Mouse (Mus musculus): ENCODE results near the gene Sephs1. TPM values are rescaled to one million over a fixed set of nuclear protein-coding genes. Genes with fewer than 3 reads are reported as not detected.
A peak's percentile ranks its signal among the peaks of the same experiment; 100 is the strongest.
"Not testable (repeated sequence)": the region's sequence is repeated elsewhere in the genome, so short reads cannot be mapped to it uniquely, and the experiment has no call there.

Gene Sephs1
- polyA plus RNA-seq, 1 experiment from 2014 or later, result 24.1 TPM

DNA sequence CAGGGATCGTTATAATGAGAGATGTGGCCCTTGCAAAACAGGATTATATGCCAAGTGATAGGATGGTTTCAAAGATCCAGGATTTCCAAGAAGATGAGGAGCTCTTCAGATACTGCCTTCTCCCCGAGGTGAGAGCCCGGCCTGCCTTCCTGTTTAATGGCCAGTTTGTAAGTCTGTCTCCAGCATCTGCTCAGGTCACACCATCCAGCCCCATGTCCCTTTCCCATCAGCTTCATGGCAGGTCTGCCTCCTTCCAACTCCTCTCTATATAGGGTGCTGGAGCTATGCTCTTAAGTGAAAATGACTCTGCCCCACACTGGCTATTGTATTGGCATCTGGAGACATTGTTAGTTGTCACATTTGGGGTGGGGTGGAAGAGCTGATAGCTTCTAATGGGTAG is 46.0 kb downstream of the Sephs1 start:
- no peak overlapping the region for H3K9ac ChIP-seq (ENCODE audit: low read depth, low read length)
- H3K4me2 ChIP-seq (replicated peaks; ENCODE audit: low read depth), result no peak overlapping the region
- no peaks in the 10 kb centered on the region for H3K9me3 ChIP-seq (ENCODE audit: control insufficient read depth)
- WGBS, result 90% methylated on average over 3 of the region's 3 CpGs
- H3K27me3 ChIP-seq (replicated peaks; ENCODE audit: control insufficient read depth, insufficient read depth, low read length), result no peaks in the 10 kb centered on the region
- no peaks in the 10 kb centered on the region for H3K4me1 ChIP-seq (replicated peaks; ENCODE audit: control insufficient read depth, insufficient read depth, low read length)
- no peak overlapping the region for H3K27ac ChIP-seq (ENCODE audit: low read depth, low read length)
- no peak overlapping the region for H3K4me3 ChIP-seq (ENCODE audit: low read depth, low read length)
- no peak for TF ChIP-seq CTCF (IDR thresholded peaks at IDR 0.05; ENCODE audit: low read depth)
- peaks cover 61% of the 10 kb centered on the region for H3K36me3 ChIP-seq (ENCODE audit: control insufficient read depth, insufficient read depth)
- ATAC-seq, result no peak

DNA sequence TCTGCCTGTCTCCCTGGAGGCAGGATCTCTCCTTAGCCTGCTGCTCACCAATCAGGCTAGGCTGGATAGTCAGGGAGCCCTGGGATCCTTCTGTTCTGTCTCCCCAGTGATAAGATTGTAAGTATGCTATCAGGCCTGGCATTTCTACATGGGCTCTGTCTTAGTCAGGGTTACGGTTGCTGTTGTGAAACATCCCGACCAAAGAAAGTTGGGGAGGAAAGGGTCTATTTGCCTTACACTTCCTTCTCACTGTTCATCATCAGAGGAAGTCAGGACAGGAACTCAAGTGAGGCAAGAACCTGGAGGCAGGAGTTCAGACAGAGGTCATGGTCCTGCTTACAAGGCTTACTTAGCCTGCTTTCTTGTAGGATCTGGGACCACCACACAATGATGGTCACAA is 47.9 kb downstream of the Sephs1 start:
- Histone ChIP-seq H3K4me2 (replicated peaks; ENCODE audit: low read depth) (no peak overlapping the region), H3K27me3 (replicated peaks; ENCODE audit: control insufficient read depth, insufficient read depth, low read length) (no peaks in the 10 kb centered on the region), H3K4me1 (replicated peaks; ENCODE audit: control insufficient read depth, insufficient read depth, low read length) (no peaks in the 10 kb centered on the region), H3K27ac (ENCODE audit: low read depth, low read length) (no peak overlapping the region), H3K9ac (ENCODE audit: low read depth, low read length) (no peak overlapping the region), H3K9me3 (ENCODE audit: control insufficient read depth) (no peaks in the 10 kb centered on the region), H3K36me3 (ENCODE audit: control insufficient read depth, insufficient read depth) (peaks cover 65% of the 10 kb centered on the region), H3K4me3 (ENCODE audit: low read depth, low read length) (no peak overlapping the region)
- ATAC-seq, result no peak
- TF ChIP-seq CTCF (IDR thresholded peaks at IDR 0.05; ENCODE audit: low read depth), result no peak
- WGBS, result 66% methylated on average over 2 of the region's 2 CpGs

DNA sequence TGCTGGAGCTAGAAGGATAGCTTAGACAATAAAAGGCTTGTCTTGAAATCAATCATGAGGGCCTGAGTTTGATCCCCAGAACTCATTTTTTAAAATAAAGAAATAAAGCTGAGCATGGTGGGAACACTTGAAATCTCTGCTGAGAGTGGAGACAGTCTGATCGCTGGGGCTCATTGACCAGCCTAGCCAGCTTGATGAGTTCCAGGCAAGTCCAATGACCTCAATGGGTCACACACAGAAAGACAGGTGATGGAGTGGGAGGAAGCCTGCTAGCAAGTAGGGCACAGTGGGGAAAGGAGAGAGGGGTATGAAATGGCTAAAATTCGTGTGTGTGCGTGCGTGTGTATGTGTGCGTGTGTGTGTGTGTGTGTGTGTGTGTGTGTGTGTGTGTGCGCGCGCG is 53.2 kb downstream of the Sephs1 start:
- H3K4me3 ChIP-seq (ENCODE audit: low read depth, low read length), result no peak overlapping the region
- H3K27ac ChIP-seq (ENCODE audit: low read depth, low read length), result no peak overlapping the region
- H3K4me1 ChIP-seq (replicated peaks; ENCODE audit: control insufficient read depth, insufficient read depth, low read length), result no peaks in the 10 kb centered on the region
- no peak for TF ChIP-seq CTCF (IDR thresholded peaks at IDR 0.05; ENCODE audit: low read depth)
- no peaks in the 10 kb centered on the region for H3K9me3 ChIP-seq (ENCODE audit: control insufficient read depth)
- H3K27me3 ChIP-seq (replicated peaks; ENCODE audit: control insufficient read depth, insufficient read depth, low read length), result no peaks in the 10 kb centered on the region
- no peak overlapping the region for H3K4me2 ChIP-seq (replicated peaks; ENCODE audit: low read depth)
- 93% methylated on average over 9 of the region's 9 CpGs for WGBS
- H3K9ac ChIP-seq (ENCODE audit: low read depth, low read length), result no peak overlapping the region
- no peak for ATAC-seq
- H3K36me3 ChIP-seq (ENCODE audit: control insufficient read depth, insufficient read depth), result peaks cover 70% of the 10 kb centered on the region

DNA sequence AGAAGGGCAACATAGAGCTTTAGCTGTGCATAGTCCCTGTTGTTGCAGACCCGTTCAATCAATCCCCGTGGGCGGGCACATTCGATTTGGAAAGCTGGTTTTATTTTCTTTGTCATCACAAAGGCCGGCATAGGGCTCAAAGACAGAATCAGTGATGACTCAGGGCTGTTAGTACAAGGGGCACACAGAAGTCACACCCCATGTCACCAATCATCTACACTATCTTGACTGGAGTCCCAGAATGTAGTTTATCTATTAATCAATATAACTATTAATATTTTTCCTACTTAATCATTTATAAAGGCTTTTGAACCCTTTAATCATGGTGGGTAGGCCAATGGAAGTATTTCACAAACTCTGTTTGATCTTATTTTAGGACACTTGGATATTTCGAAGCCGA is 56.6 kb downstream of the Sephs1 start:
- H3K4me1 ChIP-seq (replicated peaks; ENCODE audit: control insufficient read depth, insufficient read depth, low read length), result no peaks in the 10 kb centered on the region
- peaks cover 56% of the 10 kb centered on the region for H3K36me3 ChIP-seq (ENCODE audit: control insufficient read depth, insufficient read depth)

DNA sequence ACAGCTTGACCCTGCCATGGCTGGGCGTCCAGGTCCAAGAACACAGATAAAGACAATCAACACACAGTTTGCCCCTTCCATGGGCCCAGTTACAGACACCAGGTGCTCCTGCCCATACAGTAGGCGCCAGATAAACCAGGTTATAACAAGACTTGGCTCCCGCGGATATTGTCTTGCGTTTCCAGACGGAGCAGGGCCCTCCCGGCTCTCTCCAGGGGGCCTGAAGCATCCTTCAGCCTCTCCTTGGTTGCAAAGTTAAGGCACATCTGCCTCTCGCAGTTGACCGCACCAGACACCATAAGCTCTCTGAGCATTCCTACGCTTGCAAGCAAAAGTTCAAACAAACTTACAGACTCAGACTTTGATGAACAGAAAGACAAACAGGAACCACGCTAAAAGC is 59.5 kb downstream of the Sephs1 start:
- no peak overlapping the region for H3K4me2 ChIP-seq (replicated peaks; ENCODE audit: low read depth)
- no peak for ATAC-seq
- WGBS, result 91% methylated on average over 11 of the region's 11 CpGs
- H3K27ac ChIP-seq (ENCODE audit: low read depth, low read length), result no peak overlapping the region
- no peak overlapping the region for H3K4me3 ChIP-seq (ENCODE audit: low read depth, low read length)
- H3K27me3 ChIP-seq (replicated peaks; ENCODE audit: control insufficient read depth, insufficient read depth, low read length), result no peaks in the 10 kb centered on the region
- no peak overlapping the region for H3K9ac ChIP-seq (ENCODE audit: low read depth, low read length)
- H3K9me3 ChIP-seq (ENCODE audit: control insufficient read depth), result 0 out of 2 replicates have a peak, but pooled peaks cover 3% of the 10 kb centered on the region
- H3K36me3 ChIP-seq (ENCODE audit: control insufficient read depth, insufficient read depth), result peaks cover 40% of the 10 kb centered on the region
- no peaks in the 10 kb centered on the region for H3K4me1 ChIP-seq (replicated peaks; ENCODE audit: control insufficient read depth, insufficient read depth, low read length)
- TF ChIP-seq CTCF (IDR thresholded peaks at IDR 0.05; ENCODE audit: low read depth), result no peak

More for the DNA sequence above, 56.6 kb downstream of the Sephs1 start:
- Histone ChIP-seq H3K27ac (ENCODE audit: low read depth, low read length) (no peak overlapping the region), H3K9ac (ENCODE audit: low read depth, low read length) (no peak overlapping the region), H3K27me3 (replicated peaks; ENCODE audit: control insufficient read depth, insufficient read depth, low read length) (no peaks in the 10 kb centered on the region), H3K9me3 (ENCODE audit: control insufficient read depth) (no peaks in the 10 kb centered on the region), H3K4me3 (ENCODE audit: low read depth, low read length) (no peak overlapping the region), H3K4me2 (replicated peaks; ENCODE audit: low read depth) (no peak overlapping the region)
- 83% methylated on average over 7 of the region's 7 CpGs for WGBS
- no peak for ATAC-seq
- TF ChIP-seq CTCF (IDR thresholded peaks at IDR 0.05; ENCODE audit: low read depth), result no peak

DNA sequence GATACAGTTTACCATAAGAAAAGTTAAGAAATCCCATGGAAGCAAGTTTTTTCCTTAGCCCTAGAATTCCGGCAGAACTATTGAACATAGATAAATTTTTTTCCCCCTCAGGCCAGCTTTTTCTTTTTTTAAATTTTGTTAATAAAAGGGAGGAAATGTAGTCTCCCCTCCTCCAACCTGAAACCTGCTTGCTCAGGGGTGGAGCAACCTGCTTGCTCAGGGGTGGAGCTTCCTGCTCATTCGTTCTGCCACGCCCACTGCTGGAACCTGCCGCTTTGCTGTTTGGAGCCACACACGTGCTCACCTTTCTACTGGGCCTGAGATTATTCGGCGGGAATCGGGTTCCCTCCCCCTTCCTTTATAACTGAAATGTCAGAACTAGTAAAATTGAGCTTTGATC is 68.3 kb downstream of the Sephs1 start:
- WGBS, result 79% methylated on average over 5 of the region's 8 CpGs
- not testable (repeated sequence) for H3K4me2 ChIP-seq (replicated peaks; ENCODE audit: low read depth); H3K9me3 ChIP-seq (ENCODE audit: control insufficient read depth); H3K27ac ChIP-seq (ENCODE audit: low read depth, low read length); H3K4me1 ChIP-seq (replicated peaks; ENCODE audit: control insufficient read depth, insufficient read depth, low read length); H3K36me3 ChIP-seq (ENCODE audit: control insufficient read depth, insufficient read depth); H3K4me3 ChIP-seq (ENCODE audit: low read depth, low read length); H3K9ac ChIP-seq (ENCODE audit: low read depth, low read length); H3K27me3 ChIP-seq (replicated peaks; ENCODE audit: control insufficient read depth, insufficient read depth, low read length)
- 0 out of 2 replicates have a peak, but pooled peaks have one; percentile 56 for ATAC-seq

DNA sequence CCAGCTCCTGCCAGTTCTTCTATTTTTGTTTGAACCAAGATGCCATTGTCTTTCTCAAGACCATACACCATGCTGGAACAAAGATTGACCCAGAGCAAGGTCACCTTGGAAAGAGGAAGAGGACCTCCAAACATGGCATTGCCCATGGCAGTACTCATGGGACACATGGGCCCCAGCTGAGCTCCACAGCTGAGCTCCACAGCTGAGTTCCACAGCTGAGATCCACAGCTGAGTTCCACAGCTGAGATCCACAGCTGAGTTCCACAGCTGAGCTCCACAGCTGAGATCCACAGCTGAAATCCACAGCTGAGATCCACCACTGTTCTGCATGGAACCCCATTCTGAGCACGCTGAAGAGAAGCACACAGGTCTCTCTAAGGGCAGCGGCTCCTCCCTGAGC is 69.6 kb downstream of the Sephs1 start:
- Histone ChIP-seq H3K27ac (ENCODE audit: low read depth, low read length) (no peak overlapping the region), H3K9ac (ENCODE audit: low read depth, low read length) (no peak overlapping the region), H3K4me3 (ENCODE audit: low read depth, low read length) (no peak overlapping the region), H3K27me3 (replicated peaks; ENCODE audit: control insufficient read depth, insufficient read depth, low read length) (no peaks in the 10 kb centered on the region), H3K4me2 (replicated peaks; ENCODE audit: low read depth) (no peak overlapping the region), H3K4me1 (replicated peaks; ENCODE audit: control insufficient read depth, insufficient read depth, low read length) (no peaks in the 10 kb centered on the region), H3K9me3 (ENCODE audit: control insufficient read depth) (no peaks in the 10 kb centered on the region), H3K36me3 (ENCODE audit: control insufficient read depth, insufficient read depth) (no peaks in the 10 kb centered on the region)
- 94% methylated on average over 2 of the region's 2 CpGs for WGBS
- ATAC-seq, result no peak
- no peak for TF ChIP-seq CTCF (IDR thresholded peaks at IDR 0.05; ENCODE audit: low read depth)
